Mouse (Mus musculus) adipocyte (in vitro differentiated cells): ENCODE results near the gene Il17rc.

Experiments used
- DNase-seq: peaks from one replicate; pipeline ENCODE4 v3.0.0-alpha.2; 2016; ENCODE audit warnings: low spot score

Gene Il17rc

GRCm38 (mm10) chr6:113499346-113499745, 28.1 kb downstream of the Il17rc start:
- no peak for DNase-seq

GRCm38 (mm10) chr6:113501388-113502084, 30.3 kb downstream of the Il17rc start, which contains the start of gene Prrt3:
Gene Prrt3, minus strand, starts transcription at chr6:113501931.
- no peak for DNase-seq

- DNase-seq, result no peak
Measured at GRCm38 (mm10) chr6:113502801-113503200, 31.6 kb downstream of the Il17rc start.

DNA sequence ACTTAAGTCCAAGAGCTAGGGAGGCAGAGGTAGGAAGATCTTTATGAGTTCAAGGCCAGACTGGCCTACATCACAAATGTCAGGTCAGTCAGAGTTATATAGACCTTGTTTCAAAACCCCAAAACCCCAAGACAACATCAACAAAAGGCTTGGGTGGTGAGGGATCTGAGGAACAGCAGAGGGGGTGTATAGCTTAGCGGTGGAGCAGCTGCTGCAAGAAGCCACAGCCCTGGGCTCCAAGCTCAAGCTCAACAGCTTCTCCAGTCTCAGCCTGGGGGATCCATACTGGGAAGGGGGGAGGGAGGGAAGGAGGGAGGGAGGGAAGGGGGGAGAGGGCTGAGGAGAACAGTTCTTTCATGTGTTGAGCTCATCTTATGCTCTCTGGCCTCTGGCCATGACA, 34.5 kb downstream of the Il17rc start:
- no peak for DNase-seq

GRCm38 (mm10) chr6:113507130-113507529, 35.9 kb downstream of the Il17rc start:
- DNase-seq, result no peak

DNA sequence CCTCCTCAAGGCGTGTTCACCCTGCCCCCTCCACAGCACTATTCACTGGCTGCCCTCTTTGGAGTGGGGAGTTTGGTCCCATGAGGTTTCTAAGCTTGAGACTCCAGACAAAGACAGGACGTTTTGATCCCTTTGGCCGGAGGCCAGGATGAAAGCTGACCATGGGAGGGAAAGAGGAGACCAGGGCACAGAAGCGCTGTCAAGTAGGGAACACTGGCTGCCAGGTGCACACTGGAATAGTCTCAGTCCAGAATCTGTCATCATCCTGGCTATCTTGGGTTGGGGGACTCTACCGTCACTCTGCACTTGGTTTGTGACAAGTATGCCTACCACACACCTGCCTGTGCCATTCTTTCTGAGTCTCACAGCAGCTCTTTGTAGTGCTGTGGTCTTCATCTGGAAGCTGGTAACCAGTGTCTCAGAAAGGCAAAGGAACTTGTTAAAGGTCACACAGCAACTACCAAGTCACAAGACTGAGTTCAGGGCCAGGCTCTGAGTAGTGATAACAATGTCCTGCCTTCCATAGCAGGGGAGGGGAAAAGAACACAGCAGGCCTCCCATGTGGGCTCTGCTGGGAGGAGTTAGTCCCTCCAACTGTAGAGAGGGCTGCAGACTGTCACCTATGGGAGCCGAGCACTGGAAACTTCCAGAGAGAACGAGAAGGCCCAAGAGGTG, 37.2 kb downstream of the Il17rc start:
- peak; percentile 48 for DNase-seq

DNA sequence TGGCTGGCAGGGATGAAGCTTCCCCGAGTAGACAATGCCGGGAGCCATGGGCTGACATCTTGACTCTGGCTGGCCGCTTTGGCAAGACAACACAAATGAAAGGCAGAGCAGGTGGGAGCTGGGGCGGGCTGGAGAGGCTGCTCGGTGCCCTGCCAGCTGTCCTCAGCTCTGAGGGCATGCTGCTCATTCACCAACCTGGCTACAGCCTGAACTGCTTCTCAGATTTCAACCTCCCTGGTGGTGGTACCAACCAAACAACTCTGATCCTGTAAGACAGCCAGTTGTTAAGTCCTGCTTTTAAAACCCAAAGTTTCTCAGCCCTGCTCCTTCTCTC, 37.7 kb downstream of the Il17rc start:
- DNase-seq, result no peak

GRCm38 (mm10) chr6:113513944-113514343, 42.7 kb downstream of the Il17rc start:
- no peak for DNase-seq

DNA sequence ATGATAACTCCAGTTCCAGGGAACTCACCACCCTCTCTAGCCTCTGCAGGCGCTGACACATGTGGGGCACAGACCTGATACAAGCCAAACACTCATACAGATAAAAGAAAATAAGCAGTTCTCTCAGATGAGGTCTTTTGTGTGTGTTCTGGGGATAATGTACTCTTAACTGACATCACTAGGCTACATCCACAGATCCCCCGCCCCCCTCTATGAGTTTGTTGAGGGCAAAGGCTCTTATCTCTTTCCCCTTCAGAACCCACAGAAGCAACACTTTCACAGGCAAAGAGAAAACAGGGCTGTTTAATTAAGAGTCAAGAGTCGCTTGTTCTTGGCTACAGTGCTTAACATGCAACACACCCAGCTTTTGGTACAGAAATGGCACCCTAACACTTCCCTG, 43.4 kb downstream of the Il17rc start:
- DNase-seq, result no peak

- DNase-seq, result no peak
Measured at GRCm38 (mm10) chr6:113517434-113518080, 46.3 kb downstream of the Il17rc start.

DNA sequence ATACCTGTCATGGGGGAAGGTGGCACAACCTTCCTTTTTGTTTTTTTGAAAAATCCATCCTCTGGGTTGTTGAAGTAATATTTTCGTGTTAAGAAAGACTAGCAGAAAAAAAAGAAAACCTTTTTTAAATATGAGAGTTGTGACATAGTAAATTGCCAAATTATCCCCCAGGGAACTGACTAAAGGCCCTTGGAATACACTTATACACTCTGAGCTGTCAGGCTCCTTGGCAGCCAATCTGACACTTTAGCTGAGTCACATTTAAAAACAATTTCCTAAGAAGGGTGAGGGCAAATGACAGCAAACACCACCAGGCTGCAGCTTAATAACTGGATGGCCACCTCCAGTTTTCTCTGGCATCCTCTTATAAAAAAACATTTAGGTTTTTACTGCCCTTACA, 51.1 kb downstream of the Il17rc start:
- DNase-seq, result peak; percentile 94

GRCm38 (mm10) chr6:113523420-113523819, 52.2 kb downstream of the Il17rc start:
- DNase-seq, result no peak

DNA sequence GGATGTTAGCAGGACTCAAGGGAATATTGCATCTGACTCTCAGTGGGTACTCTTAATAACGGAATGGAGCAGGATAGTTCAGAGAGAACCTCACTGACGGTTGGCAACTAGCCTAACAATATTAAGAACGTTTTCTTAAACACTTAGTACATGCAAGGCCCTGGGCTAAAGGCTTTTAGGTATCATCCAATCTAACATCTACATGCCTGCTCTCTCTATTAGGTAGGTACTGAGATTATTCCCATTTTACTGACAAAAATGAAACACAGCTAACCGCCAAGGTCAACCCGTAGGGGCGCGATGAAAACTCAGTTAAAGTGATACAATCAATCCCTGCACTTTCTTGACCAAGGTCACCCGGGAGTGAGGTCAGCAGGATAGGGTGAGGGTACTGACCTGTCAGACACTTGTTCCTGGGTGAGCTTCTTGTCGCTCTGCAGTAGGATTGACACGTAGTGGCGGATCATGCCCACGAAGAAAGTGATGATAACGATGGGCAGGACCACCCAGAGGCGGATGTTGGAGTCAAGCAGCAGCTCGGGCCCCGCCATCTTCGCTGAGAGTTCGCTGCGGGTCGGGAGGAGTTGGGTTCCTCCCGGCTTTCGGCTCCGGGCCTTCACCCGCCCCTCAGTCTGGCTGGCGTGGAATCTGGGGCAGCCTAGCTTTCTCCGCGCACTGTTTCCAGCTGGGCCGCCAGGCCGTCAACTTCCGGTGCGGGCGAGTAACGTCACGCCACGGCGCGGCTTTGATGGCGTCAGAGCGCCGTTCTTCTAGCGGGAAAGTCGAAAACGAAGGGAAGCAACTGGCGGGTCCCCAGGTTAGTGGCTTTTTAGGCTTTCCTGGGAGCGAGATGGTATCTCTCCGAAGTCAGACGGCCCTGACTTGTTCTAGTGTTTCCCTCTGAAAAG, 60.0 kb downstream of the Il17rc start, which contains the start of the genes Emc3 and Fancd2:
TSS of gene Emc3 (minus strand) at position 721 of the 908 bp plus-strand sequence.
TSS of gene Fancd2 (plus strand) at position 751 of the 908 bp plus-strand sequence.
- DNase-seq, result peak; percentile 87

GRCm38 (mm10) chr6:113531840-113532404, 60.7 kb downstream of the Il17rc start:
- no peak for DNase-seq
